Mouse (Mus musculus) neural tube, embryonic 12.5 days (tissue): ENCODE measurements around the gene Myo3a. TPM values are rescaled to one million over a fixed set of nuclear protein-coding genes. Genes with fewer than 3 reads are reported as not detected.
"Not testable (repeated sequence)": the region's sequence is repeated elsewhere in the genome, so short reads cannot be mapped to it uniquely, and the experiment has no call there.

Experiments used
- ATAC-seq: fragments of 200-750 bp; cut with Nextera tagmentation; 2 replicates; pipeline ENCODE4 v1.8.0; 2017; ENCODE audit warnings: low read depth, mild to moderate bottlenecking, moderate TSS enrichment, moderate library complexity; ENCODE audit not compliant: low FRiP score
- H3K27ac ChIP-seq: fragments of 300-500 bp; sonication (generic); 2 replicates; pipeline ENCODE4 v1.5.1; 2016
- H3K27me3 ChIP-seq: fragments of 300-500 bp; sonication (generic); replicated peaks from 2 replicates; pipeline ENCODE4 v1.6.1; 2016; ENCODE audit warnings: mild to moderate bottlenecking
- H3K36me3 ChIP-seq: fragments of 300-500 bp; sonication (generic); 2 replicates; pipeline ENCODE4 v1.6.1; 2016; ENCODE audit warnings: mild to moderate bottlenecking
- H3K4me1 ChIP-seq: fragments of 300-500 bp; sonication (generic); 2 replicates; pipeline ENCODE4 v1.6.1; 2016
- H3K4me2 ChIP-seq: fragments of 300-500 bp; sonication (generic); replicated peaks from 2 replicates; pipeline ENCODE4 v1.6.1; 2016; ENCODE audit warnings: mild to moderate bottlenecking
- H3K4me3 ChIP-seq: fragments of 300-500 bp; sonication (generic); 2 replicates; pipeline ENCODE4 v1.5.1; 2016
- H3K9ac ChIP-seq: fragments of 300-500 bp; sonication (generic); 2 replicates; pipeline ENCODE4 v1.6.1; 2016; ENCODE audit warnings: mild to moderate bottlenecking
- H3K9me3 ChIP-seq: fragments of 300-500 bp; sonication (generic); 2 replicates; pipeline ENCODE4 v1.6.1; 2016; ENCODE audit warnings: mild to moderate bottlenecking
- WGBS: fragments of 180-500 bp; shearing (Covaris S2); methylation state at CpG from one replicate; pipeline ENCODE4 v1.1.7; 2016; 5-methylcytosine and 5-hydroxymethylcytosine counted together
- polyA plus RNA-seq: library from polyadenylated mRNA; unstranded; fragments of >200 nt; fragmentation: Nextera tagmentation; extraction: Ambion mirVana; gene quantifications from 2 replicates; pipeline ENCODE4 v1.2.1, GENCODE M21; 2016

Myo3a gene
- polyA plus RNA-seq, 1 experiment from 2014 or later = not detected

DNA sequence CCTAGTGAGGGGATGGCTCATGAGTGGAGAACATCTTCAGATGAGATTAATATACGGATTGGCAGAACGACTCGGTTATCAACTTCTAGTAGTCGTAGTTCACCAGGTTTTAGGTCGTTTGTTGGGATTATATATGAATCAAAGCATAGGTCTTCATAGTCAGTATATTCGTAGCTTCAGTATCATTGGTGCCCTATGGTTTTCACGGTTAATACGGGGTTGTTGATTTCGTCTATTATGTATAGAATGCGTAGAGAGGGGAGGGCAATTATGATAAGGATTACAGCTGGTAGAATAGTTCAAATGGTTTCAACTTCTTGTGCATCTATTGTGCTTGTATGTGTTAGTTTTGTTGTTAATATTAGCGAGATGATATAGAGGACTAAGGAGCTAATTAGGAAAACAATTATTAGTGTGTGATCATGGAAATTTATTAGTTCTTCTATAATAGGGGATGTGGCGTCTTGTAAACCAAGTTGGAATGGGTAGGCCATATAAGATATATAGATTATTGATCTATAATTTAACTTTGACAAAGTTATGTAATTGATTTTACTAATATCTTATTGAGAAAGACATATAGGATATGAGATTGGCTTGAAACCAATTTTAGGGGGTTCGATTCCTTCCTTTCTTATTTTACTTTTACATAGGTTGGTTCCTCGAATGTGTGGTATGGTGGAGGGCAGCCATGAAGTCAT, 360.3 kb downstream of the Myo3a start:
- not testable (repeated sequence) for H3K4me1 ChIP-seq, H3K9ac ChIP-seq, H3K36me3 ChIP-seq, H3K4me2 ChIP-seq, H3K9me3 ChIP-seq, H3K27ac ChIP-seq, H3K4me3 ChIP-seq, H3K27me3 ChIP-seq
- ATAC-seq = peak; percentile 82
- WGBS = 86% methylated on average over 14 of the region's 14 CpGs

DNA sequence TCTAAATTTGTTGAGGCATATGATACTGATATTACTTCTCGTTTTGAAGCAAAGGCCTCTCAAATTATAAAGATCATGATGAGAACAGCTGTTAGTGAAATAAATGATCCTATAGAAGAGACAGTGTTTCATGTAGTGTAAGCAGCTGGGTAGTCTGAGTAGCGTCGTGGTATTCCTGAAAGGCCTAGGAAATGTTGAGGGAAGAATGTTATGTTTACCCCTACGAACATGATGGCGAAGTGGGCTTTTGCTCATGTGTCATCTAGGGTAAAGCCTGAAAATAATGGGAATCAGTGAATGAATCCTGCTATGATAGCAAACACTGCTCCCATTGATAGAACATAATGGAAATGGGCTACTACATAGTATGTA, 360.9 kb downstream of the Myo3a start:
- not testable (repeated sequence) for H3K4me2 ChIP-seq, H3K9me3 ChIP-seq, H3K9ac ChIP-seq, H3K27me3 ChIP-seq, H3K36me3 ChIP-seq, H3K27ac ChIP-seq, H3K4me1 ChIP-seq, H3K4me3 ChIP-seq
- 90% methylated on average over 5 of the region's 5 CpGs for WGBS
- ATAC-seq = peak; percentile 51

DNA sequence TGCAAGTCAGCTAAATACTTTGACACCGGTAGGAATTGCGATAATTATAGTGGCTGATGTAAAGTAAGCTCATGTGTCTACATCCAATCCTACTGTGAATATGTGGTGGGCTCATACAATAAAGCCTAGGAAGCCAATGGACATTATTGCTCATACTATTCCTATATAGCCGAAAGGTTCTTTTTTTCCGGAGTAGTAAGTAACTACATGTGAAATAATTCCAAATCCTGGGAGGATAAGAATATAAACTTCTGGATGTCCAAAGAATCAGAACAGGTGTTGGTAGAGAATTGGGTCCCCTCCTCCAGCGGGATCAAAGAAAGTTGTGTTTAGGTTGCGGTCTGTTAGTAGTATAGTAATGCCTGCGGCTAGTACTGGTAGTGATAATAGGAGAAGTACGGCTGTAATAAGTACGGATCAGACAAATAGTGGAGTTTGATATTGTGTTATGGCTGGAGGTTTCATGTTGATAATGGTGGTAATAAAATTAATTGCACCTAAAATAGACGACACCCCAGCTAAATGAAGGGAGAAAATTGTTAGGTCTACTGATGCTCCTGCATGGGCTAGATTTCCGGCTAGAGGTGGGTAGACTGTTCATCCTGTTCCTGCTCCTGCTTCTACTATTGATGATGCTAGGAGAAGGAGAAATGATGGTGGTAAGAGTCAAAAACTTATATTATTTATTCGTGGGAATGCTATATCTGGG, 361.5 kb downstream of the Myo3a start:
- H3K9ac ChIP-seq, H3K4me2 ChIP-seq, H3K27ac ChIP-seq, H3K9me3 ChIP-seq, H3K27me3 ChIP-seq, H3K4me3 ChIP-seq, H3K4me1 ChIP-seq, H3K36me3 ChIP-seq: not testable (repeated sequence)
- peak; percentile 96 for ATAC-seq
- 72% methylated on average over 12 of the region's 12 CpGs for WGBS

DNA sequence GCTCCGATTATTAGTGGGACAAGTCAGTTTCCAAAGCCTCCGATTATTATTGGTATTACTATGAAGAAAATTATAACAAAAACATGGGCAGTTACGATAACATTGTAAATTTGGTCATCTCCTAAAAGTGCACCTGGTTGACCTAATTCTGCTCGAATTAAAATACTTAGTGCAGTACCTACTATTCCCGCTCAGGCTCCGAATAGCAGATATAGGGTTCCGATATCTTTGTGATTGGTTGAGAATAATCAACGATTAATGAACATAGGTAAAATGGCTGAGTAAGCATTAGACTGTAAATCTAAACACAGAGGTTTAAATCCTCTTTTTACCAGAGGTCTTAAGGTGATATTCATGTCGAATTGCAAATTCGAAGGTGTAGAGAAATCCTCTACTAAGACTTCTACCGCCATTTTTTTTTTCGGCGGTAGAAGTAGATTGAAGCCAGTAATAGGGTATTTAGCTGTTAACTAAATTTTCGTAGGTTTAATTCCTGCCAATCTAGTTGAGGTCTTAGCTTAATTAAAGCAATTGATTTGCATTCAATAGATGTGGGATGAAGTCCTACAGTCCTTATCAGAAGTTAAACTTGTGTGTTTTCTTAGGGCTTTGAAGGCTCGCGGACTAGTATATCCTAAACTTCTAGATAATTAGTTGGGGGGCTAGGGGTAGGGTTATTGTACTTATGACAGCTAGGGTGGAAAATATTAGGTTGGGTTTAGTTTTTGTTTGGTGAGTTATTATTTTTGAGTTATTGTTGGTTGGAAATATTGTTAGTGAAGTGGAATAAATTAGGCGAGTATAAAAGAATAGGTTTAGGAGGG, 362.3 kb downstream of the Myo3a start:
- H3K9me3 ChIP-seq, H3K4me3 ChIP-seq, H3K4me1 ChIP-seq, H3K36me3 ChIP-seq, H3K4me2 ChIP-seq, H3K9ac ChIP-seq, H3K27ac ChIP-seq, H3K27me3 ChIP-seq: not testable (repeated sequence)
- 85% methylated on average over 17 of the region's 17 CpGs for WGBS
- peak; percentile 91 for ATAC-seq

DNA sequence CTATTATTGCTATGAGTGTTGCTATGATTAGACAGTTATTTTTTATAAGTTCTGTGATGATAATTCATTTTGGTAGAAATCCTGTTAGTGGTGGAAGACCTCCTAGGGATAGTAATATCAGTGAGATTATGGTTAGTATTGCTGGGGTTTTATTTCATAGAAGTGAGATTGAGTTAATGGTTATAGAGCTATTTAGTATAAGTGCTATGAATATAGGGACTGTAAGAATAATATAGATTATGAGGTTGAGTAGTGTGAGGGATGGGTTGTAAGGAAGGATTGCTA, 362.8 kb downstream of the Myo3a start:
- Histone ChIP-seq H3K9ac (no peak overlapping the region), H3K9me3 (no peaks in the 10 kb centered on the region), H3K4me3 (no peak overlapping the region), H3K27ac (no peak overlapping the region), H3K36me3 (no peaks in the 10 kb centered on the region), H3K4me2 (no peak overlapping the region), H3K4me1 (no peaks in the 10 kb centered on the region), H3K27me3 (no peaks in the 10 kb centered on the region)
- ATAC-seq = no peak

DNA sequence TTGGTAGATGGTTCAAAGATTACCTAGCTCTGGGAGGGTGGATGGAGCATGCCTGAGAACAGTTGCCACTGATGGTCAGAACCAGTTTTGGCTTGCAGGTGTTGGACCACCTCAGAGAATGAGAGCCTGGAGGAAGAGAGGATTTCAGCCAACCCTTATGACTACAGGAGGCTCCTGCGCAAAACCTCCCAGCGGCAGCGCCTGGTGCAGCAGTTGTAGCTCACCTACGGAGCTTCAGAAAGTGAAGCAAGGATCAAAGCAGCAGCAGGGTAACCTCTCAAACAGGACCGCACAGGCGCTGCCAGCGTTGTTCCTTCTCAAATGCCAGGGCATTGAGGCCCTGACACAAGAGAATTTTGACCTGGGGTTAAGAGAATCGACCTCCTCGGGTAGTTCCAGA, 390.6 kb downstream of the Myo3a start:
- no peak overlapping the region for H3K4me3 ChIP-seq
- H3K9me3 ChIP-seq = no peaks in the 10 kb centered on the region
- no peak overlapping the region for H3K9ac ChIP-seq
- H3K27ac ChIP-seq = no peak overlapping the region
- no peaks in the 10 kb centered on the region for H3K36me3 ChIP-seq
- WGBS = 4% methylated on average over 9 of the region's 9 CpGs
- H3K4me1 ChIP-seq = peaks cover 32% of the 10 kb centered on the region
- no peak overlapping the region for H3K4me2 ChIP-seq
- no peak for ATAC-seq
- peaks cover 57% of the 10 kb centered on the region for H3K27me3 ChIP-seq

DNA sequence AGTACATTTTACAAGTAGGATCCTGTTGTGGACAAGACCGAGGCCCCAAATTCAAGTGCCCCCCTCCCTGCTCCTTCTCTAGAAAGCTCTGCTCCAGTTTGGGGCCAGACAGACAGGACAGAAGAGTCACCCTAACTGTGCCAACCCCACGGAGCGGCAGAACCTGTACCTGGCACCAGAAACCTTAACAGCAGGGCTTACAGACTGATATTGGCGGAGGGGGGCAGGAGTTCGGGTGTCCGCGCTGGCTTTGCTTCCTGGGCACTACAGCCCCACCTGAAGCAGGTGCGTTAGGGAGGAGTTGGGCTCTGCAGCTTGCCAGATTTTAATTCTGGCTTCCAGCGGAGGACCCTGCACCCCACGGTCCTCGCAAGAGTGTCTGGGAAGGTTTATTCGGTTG, 392.1 kb downstream of the Myo3a start:
- 0 out of 2 replicates have a peak overlapping the region, but pooled peaks have one; percentile 17 for H3K27ac ChIP-seq
- no peak overlapping the region for H3K9ac ChIP-seq
- H3K36me3 ChIP-seq = no peaks in the 10 kb centered on the region
- 2% methylated on average over 12 of the region's 12 CpGs for WGBS
- peak overlapping the region; percentile 42 for H3K4me2 ChIP-seq
- H3K4me1 ChIP-seq = peaks cover 41% of the 10 kb centered on the region
- H3K9me3 ChIP-seq = no peaks in the 10 kb centered on the region
- no peak overlapping the region for H3K4me3 ChIP-seq
- ATAC-seq = no peak
- peaks cover 70% of the 10 kb centered on the region for H3K27me3 ChIP-seq

DNA sequence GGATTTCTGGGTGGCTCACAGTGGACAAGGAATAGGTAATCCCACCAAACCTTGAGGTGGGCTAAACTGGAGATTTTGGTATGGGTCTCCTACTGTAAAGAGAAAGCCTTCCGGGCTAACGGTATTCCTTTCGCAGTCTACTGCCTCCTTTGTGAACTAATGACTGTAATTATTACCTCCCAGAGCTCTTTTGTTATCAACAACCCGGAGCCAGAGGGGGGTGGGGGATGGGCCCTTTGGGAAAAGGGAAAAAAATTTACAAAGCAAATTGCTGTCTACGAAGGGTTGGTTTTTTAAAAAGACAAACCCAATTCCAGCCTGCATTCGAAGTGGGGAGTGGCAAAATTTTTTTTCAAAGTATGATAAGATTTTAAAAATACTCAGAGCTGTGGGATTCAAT, 392.7 kb downstream of the Myo3a start:
- Histone ChIP-seq H3K4me3 (no peak overlapping the region), H3K9ac (no peak overlapping the region), H3K36me3 (no peaks in the 10 kb centered on the region), H3K27ac (0 out of 2 replicates have a peak overlapping the region, but pooled peaks have one; percentile 17), H3K4me1 (peaks cover 41% of the 10 kb centered on the region), H3K27me3 (peaks cover 74% of the 10 kb centered on the region), H3K9me3 (no peaks in the 10 kb centered on the region), H3K4me2 (peak overlapping the region; percentile 42)
- WGBS = 0% methylated on average over 6 of the region's 6 CpGs
- ATAC-seq = no peak

DNA sequence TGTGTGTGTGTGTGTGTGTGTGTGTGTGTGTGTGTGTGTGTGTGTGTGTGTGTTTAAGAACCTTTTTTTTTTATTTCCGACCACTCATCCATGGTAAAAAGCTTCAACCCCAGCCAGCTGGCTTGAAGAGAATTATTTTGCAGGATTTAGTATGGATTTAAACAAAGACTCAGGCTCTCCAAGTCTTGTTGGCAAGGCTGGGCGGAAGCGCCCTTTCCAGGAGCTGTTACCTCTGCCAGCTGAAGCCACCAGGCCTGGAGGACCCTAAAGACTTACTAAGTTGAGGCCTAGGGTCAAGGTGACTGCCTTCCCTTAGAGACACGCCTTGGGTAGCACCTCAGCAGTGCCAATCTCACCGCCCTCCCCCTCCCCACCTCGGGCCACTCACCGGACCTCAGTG, 393.2 kb downstream of the Myo3a start:
- Histone ChIP-seq H3K36me3 (no peaks in the 10 kb centered on the region), H3K27me3 (peaks cover 77% of the 10 kb centered on the region), H3K9me3 (no peaks in the 10 kb centered on the region), H3K4me1 (peaks cover 41% of the 10 kb centered on the region), H3K4me3 (no peak overlapping the region), H3K9ac (peak overlapping the region; percentile 4; the same call in 1 of the 2 replicates), H3K4me2 (peak overlapping the region; percentile 72), H3K27ac (peak overlapping the region; percentile 68)
- WGBS = 0% methylated on average over 7 of the region's 7 CpGs
- no peak for ATAC-seq

DNA sequence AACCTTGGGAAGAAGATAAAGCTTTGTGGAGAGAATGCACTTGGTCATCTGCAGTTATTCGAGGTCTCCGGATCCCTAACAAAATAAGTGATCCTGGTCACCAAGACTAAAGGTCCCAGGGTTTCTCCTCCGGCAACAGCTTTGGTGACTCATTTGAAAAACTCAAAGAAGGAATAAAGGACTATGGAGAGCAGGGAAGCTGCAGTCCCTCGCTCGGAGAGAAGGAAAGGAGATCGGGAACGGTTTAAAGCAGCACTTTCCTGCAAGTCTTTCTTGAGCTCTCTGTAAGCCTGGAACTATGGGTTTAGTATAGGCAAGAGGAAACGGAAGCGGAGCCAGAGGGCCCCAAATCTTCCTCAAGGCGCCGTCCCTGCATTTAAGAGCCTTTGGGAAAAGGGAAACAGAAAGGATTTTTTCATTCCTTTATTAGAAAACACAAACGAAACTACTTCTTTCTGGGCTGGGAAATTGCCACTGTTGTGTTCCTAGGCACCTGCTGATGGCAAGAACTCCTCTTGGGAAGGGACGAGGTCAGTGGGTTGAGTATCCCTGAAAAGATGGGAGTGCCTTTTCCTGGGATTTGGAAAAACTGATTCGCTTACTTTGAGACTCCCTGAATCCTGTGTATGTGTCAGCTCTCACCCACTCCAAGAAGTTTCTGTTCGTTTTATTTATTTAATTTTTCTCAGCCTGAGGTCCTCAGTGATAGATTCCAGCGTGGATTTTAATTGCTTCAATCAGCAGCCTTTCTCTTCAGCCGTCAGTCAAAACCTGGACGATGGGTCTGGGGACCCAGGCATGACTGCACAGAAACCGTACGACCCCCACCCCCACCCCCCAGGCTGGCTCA, 393.9 kb downstream of the Myo3a start:
- no peaks in the 10 kb centered on the region for H3K9me3 ChIP-seq
- peak; percentile 48 for ATAC-seq

DNA sequence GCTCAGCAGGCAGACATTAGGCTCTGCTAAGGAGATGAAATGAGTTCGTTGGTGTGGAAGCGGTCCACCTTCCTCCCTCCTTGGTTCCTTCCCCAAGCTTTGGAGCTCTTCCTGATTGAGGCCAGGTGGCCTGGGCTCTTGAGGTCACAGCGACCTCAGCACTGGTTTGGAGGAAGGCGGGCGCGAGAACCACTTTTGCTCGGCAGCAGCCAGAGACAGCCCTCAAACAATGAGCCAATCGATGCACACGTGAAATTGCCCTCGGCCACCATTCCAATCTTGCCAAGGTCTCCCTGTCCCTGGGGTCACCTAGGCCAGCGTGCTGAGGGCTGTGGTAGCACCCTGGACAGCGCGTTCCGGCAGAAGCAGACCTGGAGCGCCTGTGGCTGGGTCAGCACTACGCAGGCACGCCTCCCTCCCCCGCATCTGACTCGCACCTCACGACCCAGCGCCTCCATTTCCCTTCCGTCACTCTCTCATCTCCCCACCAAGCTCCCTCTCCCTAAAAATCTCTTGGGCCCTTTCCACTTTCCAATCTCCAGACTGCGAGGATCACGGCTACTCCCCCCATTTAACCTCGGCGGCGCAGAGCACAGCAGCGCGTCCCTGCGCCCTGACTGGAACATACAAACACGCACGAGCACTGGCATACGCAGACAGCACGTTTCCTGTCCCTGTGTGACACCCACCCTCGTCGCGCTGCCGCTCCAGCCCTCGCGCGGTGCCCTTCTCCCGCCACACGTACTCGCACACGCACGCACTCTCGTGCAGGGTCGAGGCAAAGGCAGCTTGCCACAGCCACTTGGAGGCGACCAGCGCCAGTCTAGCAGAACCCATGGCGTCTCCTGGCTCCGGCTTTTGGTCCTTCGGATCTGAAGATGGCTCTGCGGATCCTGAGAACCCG, 394.8 kb downstream of the Myo3a start, which contains the start of gene Gad2:
Gene Gad2 (plus strand): TSS at position 378 of the 904 bp plus-strand sequence.
- H3K4me1 ChIP-seq = peaks cover 41% of the 10 kb centered on the region
- peak within 1 kb of the TSS; percentile 48 for H3K4me3 ChIP-seq
- H3K27ac ChIP-seq = peak within 1 kb of the TSS; percentile 79
- WGBS = under 1% methylated on average over 55 of the region's 55 CpGs
- peak within 1 kb of the TSS; percentile 72 for H3K4me2 ChIP-seq
- peaks cover 84% of the 10 kb centered on the region for H3K27me3 ChIP-seq
- peak within 1 kb of the TSS; percentile 67 for H3K9ac ChIP-seq
- H3K9me3 ChIP-seq = no peaks in the 10 kb centered on the region
- ATAC-seq = peak; percentile 74
- no peaks in the 10 kb centered on the region for H3K36me3 ChIP-seq

More for the DNA sequence above, 393.9 kb downstream of the Myo3a start:
- Histone ChIP-seq H3K27ac (peak overlapping the region; percentile 79), H3K27me3 (peaks cover 84% of the 10 kb centered on the region), H3K36me3 (no peaks in the 10 kb centered on the region), H3K4me1 (peaks cover 41% of the 10 kb centered on the region), H3K9ac (peak overlapping the region; percentile 67), H3K4me3 (peak overlapping the region; percentile 48), H3K4me2 (peak overlapping the region; percentile 72)
- 3% methylated on average over 20 of the region's 20 CpGs for WGBS
